In the genomic region with DNA sequence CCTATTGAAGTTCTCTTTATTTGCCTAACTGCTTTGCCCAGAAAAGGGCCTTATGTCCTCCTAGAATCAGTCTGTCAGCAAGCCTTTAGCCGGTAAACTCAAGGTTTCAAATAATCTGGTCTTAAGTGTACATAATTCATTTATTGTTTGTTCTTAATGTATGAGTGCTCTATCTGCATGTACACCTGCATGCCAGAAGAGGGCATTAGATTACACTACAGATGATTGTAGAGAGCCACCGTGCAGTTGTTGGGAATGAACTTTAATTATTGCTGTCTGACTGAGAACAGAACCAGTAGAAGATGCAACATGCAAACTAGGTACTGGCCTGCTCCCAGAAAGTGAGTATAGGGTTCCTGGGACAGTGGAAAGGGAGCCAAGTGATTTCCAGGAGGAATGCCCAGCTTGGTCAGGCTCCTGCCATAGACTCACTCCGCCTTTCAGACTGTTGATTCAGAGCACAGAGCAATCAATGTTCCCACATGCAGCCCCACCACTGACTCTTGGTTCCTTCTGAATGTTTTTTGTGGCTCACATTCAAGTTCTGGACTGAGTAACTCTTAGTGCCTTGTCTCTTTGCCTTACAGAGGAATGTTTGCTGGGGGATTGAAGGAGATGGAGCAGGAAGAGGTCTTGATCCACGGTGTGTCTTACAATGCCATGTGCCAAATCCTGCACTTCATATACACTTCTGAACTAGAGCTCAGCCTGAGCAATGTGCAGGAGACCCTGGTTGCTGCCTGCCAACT, we compare ENCODE assay signal across 13 mouse cellular contexts. TPM values are rescaled to one million over a fixed set of nuclear protein-coding genes. Genes with fewer than 3 reads are reported as not detected.
A peak's percentile ranks its signal among the peaks of the same experiment; 100 is the strongest.
DNase-seq lines count a peak whose midpoint lies in the region; ATAC-seq and TF ChIP-seq lines count a peak whose summit lies in the region.
"Had no signal": no experiment of that assay in that cellular context is flagged by ENCODE, and none has a peak within 500 bp of the region (broad histone marks: within the 10 kb centered on the region; RNA-seq: fewer than 3 reads in every experiment).

No protein-coding gene starts in this region.

- no peak overlapping the region for H3K27ac ChIP-seq in hindbrain, postnatal 0 days
- no peak overlapping the region for H3K27ac ChIP-seq in hindbrain, embryonic 13.5 days
- H3K27ac ChIP-seq: neural tube, embryonic 13.5 days had no signal

- H3K4me2 ChIP-seq in hindbrain, postnatal 0 days (ENCODE audit: low read depth, low read length) = no peak overlapping the region
- no peak overlapping the region for H3K4me2 ChIP-seq in hindbrain, embryonic 13.5 days
- H3K4me2 ChIP-seq in myocyte (ENCODE audit: low read depth) = peak overlapping the region; percentile 31
- H3K4me2 ChIP-seq: neural tube, embryonic 13.5 days had no signal

- peaks cover 27% of the 10 kb centered on the region for H3K36me3 ChIP-seq in hindbrain, postnatal 0 days (ENCODE audit: insufficient read depth, low read length)
- peaks cover 68% of the 10 kb centered on the region for H3K36me3 ChIP-seq in hindbrain, embryonic 13.5 days
- peaks cover 9% of the 10 kb centered on the region for H3K36me3 ChIP-seq in myocyte (ENCODE audit: control insufficient read depth, insufficient read depth)

- whole genome bisulfite sequencing in hindbrain, postnatal 0 days = 69% methylated on average over 4 of the region's 4 CpGs
- 83% methylated on average over 4 of the region's 4 CpGs for WGBS in hindbrain, embryonic 13.5 days

- no peak for ATAC-seq in hindbrain, postnatal 0 days
- ATAC-seq in hindbrain, embryonic 13.5 days (ENCODE audit: low FRiP score) = no peak

- H3K79me2 ChIP-seq in myocyte (ENCODE audit: control insufficient read depth, insufficient read depth) = peaks cover 4% of the 10 kb centered on the region

- peak; percentile 18 to 60 for DNase-seq in adrenal gland, adult (ENCODE audit: inconsistent age in 2 of 2, low spot score in 1 of 2)
- no peak for DNase-seq in adrenal gland, adult 8-10 months
- peak; percentile 33 for DNase-seq in hindbrain, postnatal 0 days (ENCODE audit: low spot score)
- peak; percentile 32 for DNase-seq in lung, postnatal 36 days
- no peak for DNase-seq in lung, postnatal 4 days
- DNase-seq in layer of hippocampus, postnatal 14 days (ENCODE audit: low spot score in 2 of 2) = no peak
- DNase-seq: B cell, adult 2 months; gastrocnemius, postnatal 14 days; right cerebral cortex, postnatal 25 days had no signal

- H3K27me3 ChIP-seq in hindbrain, postnatal 0 days (ENCODE audit: insufficient read depth, low read length) = no peaks in the 10 kb centered on the region
- H3K27me3 ChIP-seq in hindbrain, embryonic 13.5 days = no peaks in the 10 kb centered on the region
- H3K27me3 ChIP-seq in myocyte (ENCODE audit: control insufficient read depth, insufficient read depth, insufficient read length) = no peaks in the 10 kb centered on the region
- H3K27me3 ChIP-seq: neural tube, embryonic 13.5 days had no signal

- H3K9ac ChIP-seq in hindbrain, postnatal 0 days (replicated peaks; ENCODE audit: low read length) = no peak overlapping the region
- no peak overlapping the region for H3K9ac ChIP-seq in hindbrain, embryonic 13.5 days
- H3K9ac ChIP-seq: neural tube, embryonic 13.5 days had no signal

- no peak overlapping the region for H3ac ChIP-seq in myocyte (ENCODE audit: control insufficient read depth, insufficient read length)

- no peak overlapping the region for H3K4me3 ChIP-seq in hindbrain, postnatal 0 days (ENCODE audit: low read length)
- no peak overlapping the region for H3K4me3 ChIP-seq in hindbrain, embryonic 13.5 days
- H3K4me3 ChIP-seq in myocyte = no peak overlapping the region
- H3K4me3 ChIP-seq: megakaryocyte, embryonic 14.5 days; neural tube, embryonic 13.5 days had no signal

- no peaks in the 10 kb centered on the region for H3K4me1 ChIP-seq in hindbrain, postnatal 0 days (ENCODE audit: insufficient read depth, low read length)
- no peaks in the 10 kb centered on the region for H3K4me1 ChIP-seq in hindbrain, embryonic 13.5 days (replicated peaks)
- H3K4me1 ChIP-seq: neural tube, embryonic 13.5 days had no signal

- peak; percentile 56 for TF ChIP-seq CTCF in hindbrain, postnatal 0 days (IDR thresholded peaks at IDR 0.05; ENCODE audit: low read depth)

- no peak for TF ChIP-seq POLR2A in myocyte (IDR thresholded peaks at IDR 0.05; ENCODE audit: insufficient read length, low read depth)

- H3K9me3 ChIP-seq in hindbrain, postnatal 0 days (ENCODE audit: low read length) = no peaks in the 10 kb centered on the region
- H3K9me3 ChIP-seq in hindbrain, embryonic 13.5 days = no peaks in the 10 kb centered on the region
- H3K9me3 ChIP-seq: megakaryocyte, embryonic 14.5 days; neural tube, embryonic 13.5 days had no signal

TF ChIP-seq in myocyte, 11 proteins besides CTCF, POLR2A, EP300 and RAD21:
- TF ChIP-seq E2F4 (IDR thresholded peaks at IDR 0.05; ENCODE audit: insufficient read depth) (no peak), USF1 (IDR thresholded peaks at IDR 0.05; ENCODE audit: low read depth) (no peak), CEBPB (IDR thresholded peaks at IDR 0.05; ENCODE audit: insufficient read depth, poor library complexity, severe bottlenecking) (no peak), SRF (IDR thresholded peaks at IDR 0.05; ENCODE audit: control insufficient read depth, insufficient read length, low read depth) (no peak), REST (IDR thresholded peaks at IDR 0.05; ENCODE audit: insufficient read depth, insufficient read length) (no peak)

RNA-seq across cellular contexts. Expression of a gene that starts 11.9 kb away (rescaled TPM):
- 10 to 100 TPM; 40.5 to 65.6 (median 50.8) TPM for total RNA-seq in adrenal gland, adult 8-10 months (2022)
- total RNA-seq in hindbrain, postnatal 0 days (2014; rRNA removed) = 176 and 190 TPM in 2 replicates
- polyA plus RNA-seq in hindbrain, postnatal 0 days (2015; fragmentation: Nextera tagmentation; extraction: Ambion mirVana) = 69.6 and 80.5 TPM in 2 replicates
- polyA plus RNA-seq in hindbrain, embryonic 13.5 days (2015; fragmentation: Nextera tagmentation; extraction: Ambion mirVana) = 70.9 and 77.6 TPM in 2 replicates
- polyA plus RNA-seq in myocyte (2012; fragmentation: generic; extraction: Trizol) = 107 TPM
- 100 to 1,000 TPM in 1 of 2 experiments, 10 to 100 TPM in 1; 91.8 to 108 TPM for total RNA-seq in layer of hippocampus, postnatal 14 days (2021)

RNA-seq across cellular contexts. Expression of a gene that starts 25.8 kb away (rescaled TPM):
- total RNA-seq in adrenal gland, adult 8-10 months (2022) = 10 to 100 TPM; 11.8 to 14.9 (median 13.1) TPM
- 15.5 and 15.6 TPM in 2 replicates for total RNA-seq in hindbrain, postnatal 0 days (2014; rRNA removed)
- 2.0 and 2.3 TPM in 2 replicates for polyA plus RNA-seq in hindbrain, postnatal 0 days (2015; fragmentation: Nextera tagmentation; extraction: Ambion mirVana)
- 1.6 and 2.0 TPM in 2 replicates for polyA plus RNA-seq in hindbrain, embryonic 13.5 days (2015; fragmentation: Nextera tagmentation; extraction: Ambion mirVana)
- 25.9 TPM for polyA plus RNA-seq in myocyte (2012; fragmentation: generic; extraction: Trizol)
- total RNA-seq in layer of hippocampus, postnatal 14 days (2021) = 1 to 10 TPM; 3.9 TPM

RNA-seq across cellular contexts. Expression of a gene that starts 38.6 kb away (rescaled TPM):
- total RNA-seq in adrenal gland, adult 8-10 months (2022) = 10 to 100 TPM; 54.1 to 95.8 (median 62.0) TPM
- total RNA-seq in hindbrain, postnatal 0 days (2014; rRNA removed) = 47.5 and 66.1 TPM in 2 replicates
- 33.8 and 39.2 TPM in 2 replicates for polyA plus RNA-seq in hindbrain, postnatal 0 days (2015; fragmentation: Nextera tagmentation; extraction: Ambion mirVana)
- polyA plus RNA-seq in hindbrain, embryonic 13.5 days (2015; fragmentation: Nextera tagmentation; extraction: Ambion mirVana) = 44.3 and 48.7 TPM in 2 replicates
- polyA plus RNA-seq in myocyte (2012; fragmentation: generic; extraction: Trizol) = 42.9 TPM
- 10 to 100 TPM; 65.4 to 80.2 TPM for total RNA-seq in layer of hippocampus, postnatal 14 days (2021)

Comparison
In these comparisons a context has a peak if more than half of its experiments do, and no peak if none do; other contexts are left out.
1. DNase-seq: peak in adrenal gland, adult (2 of 2), hindbrain, postnatal 0 days (single experiment) and lung, postnatal 36 days (single experiment); none in adrenal gland, adult 8-10 months (single experiment), lung, postnatal 4 days (0 of 2) and layer of hippocampus, postnatal 14 days (0 of 2).